Mouse (Mus musculus): ENCODE results near the gene Nup43.
A peak's percentile ranks its signal among the peaks of the same experiment; 100 is the strongest.

Nup43 gene

GRCm38 (mm10) chr10:7682249-7682648, 14.9 kb downstream of the Nup43 start:
- DNase-seq (ENCODE audit: low read depth, low spot score), result no peak

DNA sequence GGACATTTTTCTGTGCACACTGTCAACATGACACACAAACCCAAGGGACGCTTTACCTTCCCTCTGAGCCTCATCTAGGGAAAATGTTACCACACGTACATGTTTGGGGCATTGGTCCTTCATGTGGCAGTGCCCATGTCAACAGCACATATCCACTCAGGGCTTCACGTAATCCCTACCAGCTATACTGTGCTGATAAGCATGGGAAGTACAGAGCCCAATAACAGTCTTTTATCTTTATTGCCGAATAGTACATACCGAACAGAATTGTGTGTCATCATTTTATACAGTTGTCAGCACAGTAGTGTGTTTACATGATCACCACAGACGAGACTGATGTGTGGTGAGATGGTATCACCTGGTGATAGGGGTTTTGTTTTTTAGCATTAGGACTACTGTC, 19.6 kb downstream of the Nup43 start:
- no peak for DNase-seq (ENCODE audit: low read depth, low spot score)

GRCm38 (mm10) chr10:7695286-7695685, 28.0 kb downstream of the Nup43 start:
- no peak for DNase-seq (ENCODE audit: low read depth, low spot score)

DNA sequence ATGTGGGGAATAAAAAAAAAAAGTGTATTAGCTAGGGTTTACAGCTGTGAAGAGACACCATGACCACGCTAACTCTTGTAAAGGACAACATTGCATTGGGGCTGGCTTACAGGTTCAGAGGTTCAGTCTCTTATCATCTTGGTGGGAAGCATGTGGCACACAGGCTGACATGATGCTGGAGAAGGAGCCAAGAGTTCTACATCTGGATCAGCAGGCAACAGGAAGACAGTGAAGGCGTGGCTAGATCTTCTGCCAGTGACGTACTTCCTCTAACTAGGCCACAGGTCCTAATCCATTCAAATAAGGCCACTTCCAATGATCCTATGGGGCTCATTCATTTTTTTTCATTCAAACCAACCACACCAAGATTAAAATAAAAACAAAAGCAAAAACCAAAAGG, 32.8 kb downstream of the Nup43 start:
- DNase-seq (ENCODE audit: low read depth, low spot score), result no peak

DNA sequence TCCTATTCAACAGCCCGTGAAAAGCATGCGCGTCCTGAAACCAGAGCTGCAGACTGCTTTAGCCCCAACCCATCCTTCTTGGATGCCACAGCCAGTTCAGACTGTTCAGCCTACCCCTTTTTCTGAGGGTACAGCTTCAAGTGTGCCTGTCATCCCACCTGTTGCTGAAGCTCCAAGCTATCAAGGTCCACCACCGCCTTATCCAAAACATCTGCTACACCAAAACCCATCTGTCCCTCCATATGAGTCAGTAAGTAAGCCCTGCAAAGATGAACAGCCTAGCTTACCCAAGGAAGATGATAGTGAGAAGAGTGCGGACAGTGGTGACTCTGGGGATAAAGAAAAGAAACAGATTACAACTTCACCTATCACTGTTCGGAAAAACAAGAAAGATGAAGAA, 35.3 kb downstream of the Nup43 start:
- DNase-seq (ENCODE audit: low read depth, low spot score), result no peak

DNA sequence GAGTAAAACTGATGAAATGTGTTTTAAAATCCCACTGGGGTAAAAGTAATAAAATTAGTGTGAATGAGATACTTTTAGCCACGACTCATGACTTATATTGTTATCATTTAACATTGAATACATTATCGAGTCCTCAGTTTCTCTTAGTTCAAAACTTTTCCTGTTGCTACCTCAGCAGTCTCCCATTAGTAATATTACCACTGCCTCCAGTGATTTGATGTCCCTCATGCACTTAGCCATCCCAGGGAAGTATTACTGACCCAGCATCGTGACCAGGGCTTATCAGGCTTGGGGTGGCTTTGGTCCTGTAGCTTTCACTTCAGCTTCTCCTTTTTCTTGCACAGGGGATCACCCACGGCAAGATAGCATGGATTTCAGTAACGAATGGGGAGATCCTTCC, 42.8 kb downstream of the Nup43 start:
- no peak for DNase-seq (ENCODE audit: low read depth, low spot score)

GRCm38 (mm10) chr10:7712506-7712905, 45.2 kb downstream of the Nup43 start:
- no peak for DNase-seq (ENCODE audit: low read depth, low spot score)

DNA sequence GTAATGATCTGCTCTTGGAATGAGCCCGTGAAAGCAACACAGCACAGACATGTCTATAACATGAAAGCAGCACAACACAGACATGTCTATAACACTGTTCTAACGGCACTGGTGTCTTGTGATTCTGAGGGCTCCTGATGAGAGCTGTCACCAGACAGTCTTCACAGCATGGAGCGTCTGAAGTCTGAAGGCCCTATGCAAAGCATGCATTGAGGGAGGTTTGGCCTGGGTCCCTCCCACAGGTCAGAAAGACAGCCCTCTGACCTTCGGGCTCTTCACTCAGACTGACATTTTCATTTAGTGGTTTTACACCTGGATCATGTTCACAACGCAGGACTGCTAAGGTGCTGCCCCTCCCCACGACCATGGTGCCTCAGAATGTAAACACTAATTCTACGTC, 47.8 kb downstream of the Nup43 start:
- DNase-seq (ENCODE audit: low read depth, low spot score), result no peak

- peak; percentile 88 for DNase-seq (ENCODE audit: low read depth, low spot score)
These were observed 58.6 kb downstream of the Nup43 start, which contains the start of gene Katna1 for GRCm38 (mm10) chr10:7725751-7726500. Gene Katna1 (plus strand): TSS chr10:7726000.

DNA sequence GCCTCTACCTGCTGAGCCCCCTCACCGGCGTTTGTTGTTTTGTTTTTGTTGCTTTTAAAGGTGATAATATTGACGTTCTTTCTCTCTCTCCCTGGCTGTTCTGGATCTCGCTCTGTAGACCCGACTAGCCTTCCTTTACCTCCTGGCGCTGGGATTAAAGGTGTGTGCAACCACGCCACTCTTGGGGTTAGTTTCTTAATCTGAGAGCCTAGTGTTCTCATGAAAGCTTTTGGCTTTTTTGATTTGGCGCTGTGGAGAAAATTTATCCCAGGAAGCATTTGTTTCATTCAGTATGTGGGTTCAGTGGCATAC, 59.2 kb downstream of the Nup43 start:
- DNase-seq (ENCODE audit: low read depth, low spot score), result no peak

GRCm38 (mm10) chr10:7727011-7727410, 59.7 kb downstream of the Nup43 start:
- DNase-seq (ENCODE audit: low read depth, low spot score), result no peak
